Mouse (Mus musculus): ENCODE data around the gene Tapbp. TPM values are rescaled to one million over a fixed set of nuclear protein-coding genes. Genes with fewer than 3 reads are reported as not detected.

Gene Tapbp
- total RNA-seq, 2 experiments from 2014 or later = 41.3 to 44.2 TPM

GRCm38 (mm10) chr17:33916847-33917655 is 1.4 kb downstream of the Tapbp start:
- intact Hi-C loops (cut with DNase I) = no loop called here
- DNase-seq (ENCODE audit: extremely low spot score in 1 of 2, low spot score in 2 of 2) = no peak
- peak overlapping the region; percentile 56 for H3K4me3 ChIP-seq
- no peak for TF ChIP-seq CTCF (IDR thresholded peaks at IDR 0.05)
- H3K27ac ChIP-seq = no peak overlapping the region

DNA sequence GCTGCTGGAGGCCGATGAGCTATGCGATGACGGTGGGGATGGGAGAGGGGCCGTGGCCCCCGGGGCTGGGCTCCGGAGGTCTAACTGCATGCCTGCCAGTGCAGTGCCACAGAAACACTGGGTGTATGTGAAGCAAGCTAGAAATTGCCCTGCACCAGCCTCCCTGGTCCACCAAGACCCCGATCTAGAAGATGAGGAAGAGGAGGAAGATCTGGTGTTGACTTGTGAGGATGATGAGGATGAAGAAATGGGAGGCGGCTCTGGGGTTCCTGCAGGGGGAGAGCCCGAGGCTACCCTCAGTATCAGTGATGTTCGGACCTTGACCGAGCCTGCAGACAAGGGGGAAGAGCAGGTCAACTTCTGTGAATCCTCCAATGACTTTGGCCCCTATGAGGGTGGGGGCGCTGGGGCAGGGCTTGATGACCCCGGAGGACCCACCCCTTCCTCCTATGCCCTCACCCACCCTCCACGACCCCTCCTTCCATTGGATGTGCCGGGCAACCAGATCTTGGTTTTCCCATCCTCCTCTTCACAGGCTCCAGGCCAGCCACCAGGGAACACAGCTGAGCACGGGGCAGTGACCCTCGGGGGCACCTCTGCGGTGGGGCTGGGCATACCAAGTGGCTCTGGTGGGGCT is 2.1 kb downstream of the Tapbp start:
- no peak for TF ChIP-seq CTCF (IDR thresholded peaks at IDR 0.05)
- H3K27ac ChIP-seq = no peak overlapping the region
- no peak overlapping the region for H3K4me3 ChIP-seq
- intact Hi-C loops (cut with DNase I) = no loop called here
- no peak for DNase-seq (ENCODE audit: extremely low spot score in 1 of 2, low spot score in 2 of 2)

- no peak for DNase-seq (ENCODE audit: extremely low spot score in 1 of 2, low spot score in 2 of 2)
- no peak for TF ChIP-seq CTCF (IDR thresholded peaks at IDR 0.05)
- Histone ChIP-seq H3K27ac (peak overlapping the region; percentile 21; the same call in 1 of the 2 replicates), H3K4me3 (peak overlapping the region; percentile 56)
- intact Hi-C loops (cut with DNase I) = no loop called here
These were observed 2.8 kb downstream of the Tapbp start for GRCm38 (mm10) chr17:33918293-33919203.

- TF ChIP-seq CTCF (IDR thresholded peaks at IDR 0.05) = no peak; the same call in 1 of the 2 replicates
- Histone ChIP-seq H3K4me3 (peak overlapping the region; percentile 56), H3K27ac (peak overlapping the region; percentile 80)
- intact Hi-C loops (cut with DNase I) = loop anchor here (2.0 to 10.0 kb wide), 2 partner anchors 23 to 1535 kb away; partner anchors contain the start of gene Wiz
- peak in 1 of 2 experiments; percentile 60 for DNase-seq (ENCODE audit: extremely low spot score in 1 of 2, low spot score in 2 of 2)
These were observed 3.9 kb downstream of the Tapbp start for GRCm38 (mm10) chr17:33919351-33920281.

DNA sequence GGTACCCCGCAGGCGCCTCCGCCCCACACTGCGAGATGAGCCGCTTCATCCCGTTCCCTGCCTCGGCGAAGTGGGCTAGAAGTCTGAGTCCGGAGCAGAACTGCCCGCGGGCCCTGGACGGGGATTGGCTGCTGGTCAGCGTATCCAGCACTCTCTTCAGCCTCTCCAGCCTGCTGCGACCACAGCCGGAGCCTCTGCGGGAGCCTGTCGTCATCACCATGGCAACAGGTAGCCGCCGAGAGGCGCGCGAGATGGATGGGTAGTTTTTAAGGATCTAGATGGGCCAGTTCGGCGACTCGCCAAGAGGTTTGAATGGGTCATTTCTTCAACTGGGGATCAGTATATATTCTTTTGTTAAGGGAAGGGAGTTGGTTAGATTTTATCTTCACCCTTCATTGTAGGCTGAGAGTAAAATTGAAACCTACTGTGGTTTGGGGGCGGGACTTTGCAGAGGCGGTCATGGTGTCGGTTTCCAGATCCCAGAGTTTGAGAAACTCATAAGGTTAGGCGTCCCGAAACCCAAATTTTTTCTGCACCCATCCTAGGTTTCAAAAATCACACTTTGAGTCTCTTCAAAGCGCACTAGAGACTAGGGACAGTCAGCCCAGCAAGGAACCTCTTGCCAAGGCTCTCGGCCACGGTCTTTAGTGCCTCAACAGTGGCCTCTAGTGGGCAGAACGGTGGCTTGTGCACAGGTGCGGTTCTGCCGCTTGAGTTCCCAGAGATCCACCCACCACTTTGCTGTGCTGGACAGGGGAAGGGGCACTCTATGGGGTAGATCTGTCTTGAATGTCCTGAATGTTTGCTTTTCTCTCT is 4.8 kb downstream of the Tapbp start:
- intact Hi-C loops (cut with DNase I) = loop anchor here (2.0 to 10.0 kb wide), 2 partner anchors 24 to 1536 kb away; partner anchors contain the start of gene Wiz
- TF ChIP-seq CTCF (IDR thresholded peaks at IDR 0.05) = peak; percentile 83
- peak; percentile 78 to 82 for DNase-seq (ENCODE audit: extremely low spot score in 1 of 2, low spot score in 2 of 2)
- Histone ChIP-seq H3K27ac (peak overlapping the region; percentile 80), H3K4me3 (peak overlapping the region; percentile 56)

GRCm38 (mm10) chr17:33921361-33921760 is 5.7 kb downstream of the Tapbp start:
- no peak for TF ChIP-seq CTCF (IDR thresholded peaks at IDR 0.05)
- no peak for DNase-seq (ENCODE audit: extremely low spot score in 1 of 2, low spot score in 2 of 2)
- Histone ChIP-seq H3K27ac (no peak overlapping the region), H3K4me3 (no peak overlapping the region)
- intact Hi-C loops (cut with DNase I) = loop anchor here (2.0 to 10.0 kb wide), 2 partner anchors 25 to 1537 kb away; partner anchors contain the start of gene Wiz

DNA sequence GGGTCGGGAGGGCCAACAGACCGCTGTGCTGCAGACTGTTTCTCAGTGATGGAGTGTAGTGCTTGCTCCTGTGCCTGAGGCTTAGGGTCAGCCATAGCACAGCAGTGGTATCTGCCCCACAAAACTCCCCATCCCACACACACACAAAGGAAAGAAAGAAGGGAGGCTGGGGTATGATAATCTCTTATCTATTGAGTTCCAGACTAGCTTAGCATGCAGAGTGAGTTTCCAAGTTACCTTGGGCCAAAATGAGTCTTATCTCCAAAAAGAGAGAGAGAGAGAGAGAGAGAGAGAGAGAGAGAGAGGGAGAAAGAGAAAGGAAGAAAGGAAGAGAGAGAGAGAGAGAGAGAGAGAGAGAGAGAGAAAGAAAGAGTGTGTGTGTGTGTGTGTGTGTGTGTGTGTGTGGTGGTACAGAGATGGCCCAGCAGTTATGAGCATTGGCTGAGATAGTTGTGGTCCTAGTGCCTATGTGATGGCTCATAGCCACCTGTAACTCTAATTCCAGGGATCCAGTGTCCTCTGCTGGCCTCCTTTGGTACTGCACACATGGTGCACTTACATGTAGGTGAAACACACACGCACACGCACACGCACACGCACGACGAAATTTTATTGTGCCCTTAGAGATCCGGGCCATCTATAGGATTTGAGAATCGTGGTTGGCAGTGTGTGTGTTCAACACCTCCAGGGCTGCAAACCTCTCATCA is 9.0 kb downstream of the Tapbp start:
- intact Hi-C loops (cut with DNase I) = loop anchor here (10.0 kb wide), 1 partner anchor 1540 kb away; the partner anchor contains the start of gene Wiz
- Histone ChIP-seq H3K4me3 (no peak overlapping the region), H3K27ac (no peak overlapping the region)
- TF ChIP-seq CTCF (IDR thresholded peaks at IDR 0.05) = peak; percentile 29
- DNase-seq (ENCODE audit: extremely low spot score in 1 of 2, low spot score in 2 of 2) = no peak

GRCm38 (mm10) chr17:33925406-33926116 is 9.9 kb downstream of the Tapbp start:
- H3K27ac ChIP-seq = no peak overlapping the region
- no peak overlapping the region for H3K4me3 ChIP-seq
- peak; percentile 6 for TF ChIP-seq CTCF (IDR thresholded peaks at IDR 0.05)
- intact Hi-C loops (cut with DNase I) = loop anchor here (10.0 kb wide), 1 partner anchor 1541 kb away; the partner anchor contains the start of gene Wiz
- no peak for DNase-seq (ENCODE audit: extremely low spot score in 1 of 2, low spot score in 2 of 2)
